Mouse (Mus musculus): ENCODE results near the gene 1700011M02Rik.
"Not testable (repeated sequence)": the region's sequence is repeated elsewhere in the genome, so short reads cannot be mapped to it uniquely, and the experiment has no call there.

The 1700011M02Rik gene

DNA sequence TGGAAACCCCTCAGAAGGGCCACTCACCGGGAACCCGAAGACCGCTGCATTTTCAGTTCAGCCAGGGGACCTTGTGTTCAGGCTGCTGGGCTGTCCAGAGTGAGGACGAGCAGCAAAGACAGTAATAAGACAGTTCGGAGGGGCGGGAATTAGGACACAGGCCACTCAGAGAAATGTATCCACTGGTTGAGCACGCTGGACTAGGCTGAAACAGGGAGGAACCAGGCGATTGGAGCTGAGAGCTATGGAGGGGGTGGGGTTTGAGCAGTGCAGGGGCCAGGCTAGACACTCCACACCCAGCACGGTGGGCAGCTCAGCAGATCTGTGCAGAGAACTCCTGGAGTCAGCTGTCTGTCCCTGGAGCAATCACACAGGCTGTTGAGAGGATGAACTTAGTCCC, at the start of gene 1700011M02Rik, which contains the start of gene Dmrtc1a:
Gene 1700011M02Rik (plus strand): TSS at position 319 of the 400 bp plus-strand sequence.
Gene Dmrtc1a (minus strand): TSS at position 101 of the 400 bp plus-strand sequence.
- not testable (repeated sequence) for DNase-seq (ENCODE audit: low spot score)

DNA sequence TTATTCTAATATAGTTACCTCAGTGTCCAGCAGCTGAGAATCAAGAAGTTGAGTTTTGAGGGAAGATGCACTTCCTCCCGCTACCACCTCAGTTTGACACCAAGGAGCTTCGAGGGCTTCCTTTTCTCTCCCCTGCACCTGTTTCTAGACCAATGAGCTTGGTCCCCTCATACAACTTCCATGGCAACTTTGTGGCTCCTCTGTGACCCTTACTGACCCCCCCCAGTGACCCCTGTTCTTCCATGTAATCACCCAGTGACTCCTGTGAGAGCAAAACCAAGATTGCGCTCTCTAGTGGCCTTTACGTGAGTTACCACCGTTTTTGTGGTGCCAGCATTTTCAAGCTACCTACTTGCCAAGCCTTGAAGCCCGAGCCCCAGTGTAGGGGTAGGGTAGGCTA, 40.8 kb upstream of the 1700011M02Rik start, which contains the start of gene 1700031F05Rik:
Gene 1700031F05Rik (minus strand): TSS at position 101 of the 400 bp plus-strand sequence.
- DNase-seq (ENCODE audit: low spot score) = no peak

DNA sequence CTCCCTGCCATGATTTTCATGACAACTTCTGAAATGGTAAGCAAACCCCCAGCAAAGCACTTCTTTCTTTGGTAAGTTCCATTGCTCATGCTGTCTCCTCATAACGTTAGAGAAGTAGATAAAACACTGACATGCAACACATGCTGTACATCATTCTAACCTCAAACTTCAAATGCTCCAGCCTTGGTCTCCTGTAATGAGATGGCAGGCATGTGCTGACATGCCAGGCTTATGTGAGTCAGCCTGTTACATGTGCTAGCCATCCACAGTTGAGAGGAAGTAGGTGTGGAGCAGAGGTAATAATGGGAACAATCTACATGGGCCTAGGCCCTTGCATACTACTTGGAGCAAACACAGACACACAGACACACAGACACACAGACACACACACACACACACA, 6.1 kb downstream of the 1700011M02Rik start:
- not testable (repeated sequence) for DNase-seq (ENCODE audit: low spot score)

DNA sequence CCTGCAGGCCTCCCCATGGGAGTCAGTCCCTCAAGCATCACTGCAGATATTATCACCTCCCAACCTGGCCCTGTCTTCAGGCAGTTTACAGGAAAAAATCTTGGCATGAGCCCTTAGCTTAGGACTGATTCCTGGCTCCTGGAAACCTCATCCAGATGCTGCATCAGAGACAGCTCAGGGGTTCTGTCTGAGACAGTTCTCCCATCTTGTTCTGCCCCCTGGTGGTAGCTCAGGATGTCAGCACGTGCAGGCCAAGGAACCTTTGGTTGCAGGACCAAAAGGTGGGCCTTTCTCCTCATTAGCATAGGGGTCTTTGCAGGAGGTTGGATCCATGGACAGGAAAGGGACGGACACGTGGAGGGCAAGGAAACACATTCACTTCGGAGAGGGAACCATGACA, 18.0 kb downstream of the 1700011M02Rik start:
- not testable (repeated sequence) for DNase-seq (ENCODE audit: low spot score)

DNA sequence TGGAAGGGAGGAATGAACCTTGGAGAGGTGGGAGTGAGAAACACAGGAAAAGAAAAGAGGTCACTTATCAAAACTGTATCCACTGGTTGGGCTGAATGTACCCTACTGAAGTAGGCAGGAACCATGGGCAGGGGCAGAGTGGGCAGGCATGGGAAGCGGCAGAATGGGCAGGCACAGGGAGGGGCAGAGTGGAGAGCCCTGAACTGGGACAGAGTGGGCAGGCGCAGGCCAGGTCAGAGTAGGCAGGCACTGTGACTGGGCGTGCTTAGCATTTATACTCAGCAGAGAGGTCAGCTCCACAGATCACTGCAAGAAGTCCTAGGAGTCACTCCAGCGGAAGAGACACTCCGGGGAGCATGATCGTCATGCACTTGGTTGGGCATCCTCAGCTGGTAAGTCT, 19.4 kb downstream of the 1700011M02Rik start, which contains the start of gene 1700018G05Rik:
Gene 1700018G05Rik (plus strand): TSS at position 301 of the 400 bp plus-strand sequence.
- not testable (repeated sequence) for DNase-seq (ENCODE audit: low spot score)

DNA sequence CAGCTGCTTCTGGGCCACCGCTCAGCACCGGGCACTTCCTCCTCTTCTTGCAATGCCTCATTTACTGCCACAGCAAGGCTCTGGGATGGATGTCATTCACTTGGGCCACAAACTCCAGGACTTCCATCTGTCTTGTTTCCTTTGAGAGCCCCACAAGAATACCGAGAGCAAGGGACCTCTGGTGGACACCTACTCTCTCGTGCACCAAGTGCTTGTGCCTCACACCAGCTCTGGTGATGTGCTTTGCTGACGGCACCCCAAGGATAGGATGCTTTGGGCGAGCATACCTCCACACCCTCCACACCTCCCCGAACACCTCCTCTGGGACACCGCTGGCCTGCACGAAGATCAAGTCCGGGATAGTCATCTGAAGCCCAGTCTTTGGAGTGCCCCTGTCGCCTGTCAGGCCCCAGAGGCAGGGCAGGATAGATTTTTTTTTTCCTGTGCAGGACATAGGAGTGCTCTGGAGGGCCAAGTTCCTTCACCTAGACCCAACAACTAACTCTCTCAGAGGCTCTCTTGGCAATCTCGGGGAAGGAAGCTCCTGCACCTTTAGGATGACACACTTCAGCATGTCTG, 24.4 kb downstream of the 1700011M02Rik start:
- no peak for DNase-seq (ENCODE audit: low spot score)

DNA sequence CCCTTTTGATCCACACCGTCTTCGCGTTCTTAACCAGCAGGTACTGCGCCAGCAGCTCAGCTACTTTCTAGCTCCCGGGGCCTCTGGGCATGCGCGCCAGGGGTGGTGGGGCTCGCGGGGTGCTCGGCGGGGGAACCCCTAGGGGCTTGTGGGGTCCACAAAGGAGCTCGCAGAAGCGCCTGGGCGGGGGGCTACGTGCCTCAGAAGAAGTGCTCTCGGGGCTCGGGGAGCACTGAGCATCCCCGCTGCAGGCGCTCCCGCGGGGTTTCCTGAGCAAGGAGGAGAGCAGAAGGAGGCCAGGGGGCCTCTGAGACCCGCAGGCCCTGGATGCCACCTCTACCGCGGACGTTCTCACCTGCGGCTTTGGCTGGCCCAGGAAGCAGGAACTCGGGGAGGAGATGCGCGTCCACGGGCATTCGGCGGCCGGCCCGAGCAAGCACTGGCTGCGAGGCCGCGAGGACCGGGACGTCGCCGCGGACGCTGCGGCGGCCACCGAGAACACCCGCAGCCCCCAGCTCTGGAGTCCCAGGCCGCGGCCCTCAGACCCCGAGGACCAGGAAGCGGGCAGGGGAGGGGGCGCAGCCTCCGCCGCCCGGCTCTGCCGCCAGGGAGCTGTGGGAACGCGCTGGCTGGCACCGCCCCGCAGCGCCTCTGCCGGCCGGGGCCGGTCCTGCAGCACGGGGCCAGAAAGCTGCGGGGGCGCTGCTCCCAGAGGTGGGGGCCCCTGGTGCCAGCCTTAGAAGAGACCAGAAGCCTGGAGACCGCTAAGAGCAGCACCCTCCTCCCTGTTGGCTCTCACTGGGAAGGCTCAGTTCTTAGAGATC, 25.1 kb downstream of the 1700011M02Rik start:
- DNase-seq (ENCODE audit: low spot score) = no peak

DNA sequence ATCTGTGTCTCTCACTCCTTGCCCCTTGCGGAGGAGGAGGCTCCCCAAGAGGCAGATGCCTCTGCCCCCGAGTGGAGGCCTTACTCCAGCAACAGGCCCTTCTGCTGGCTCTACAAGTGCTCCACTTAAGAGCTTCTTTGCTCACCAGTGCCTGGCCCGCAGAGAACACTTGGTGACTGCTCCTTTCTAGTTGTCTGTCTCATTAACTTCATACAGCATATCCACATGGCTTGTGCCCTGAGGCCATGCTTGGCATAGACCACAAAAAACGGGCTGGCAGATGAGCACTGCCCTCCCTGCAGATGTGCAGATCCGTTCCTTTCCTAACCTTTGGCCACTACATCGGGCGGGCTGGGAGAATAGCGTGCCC, 25.7 kb downstream of the 1700011M02Rik start:
- no peak for DNase-seq (ENCODE audit: low spot score)

DNA sequence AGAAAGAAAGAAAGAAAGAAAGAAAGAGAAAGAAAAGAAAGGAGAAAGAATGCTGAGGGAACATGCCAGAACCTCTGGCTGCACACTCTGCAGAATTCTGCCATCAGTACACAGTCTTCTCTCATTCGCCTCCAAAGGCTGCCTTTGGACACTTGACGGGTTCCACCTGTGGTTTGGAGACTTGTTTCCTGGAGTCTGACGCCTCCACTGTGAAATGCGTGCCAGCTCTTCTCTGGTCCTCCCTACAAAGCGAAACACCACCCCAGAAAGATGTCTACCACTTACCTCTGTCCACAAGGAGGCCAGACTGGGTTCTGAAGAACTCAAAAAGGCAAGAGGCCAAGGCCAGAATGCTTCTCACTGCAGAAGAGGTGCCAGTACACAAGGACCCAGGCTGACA, 28.0 kb downstream of the 1700011M02Rik start:
- DNase-seq (ENCODE audit: low spot score) = no peak

DNA sequence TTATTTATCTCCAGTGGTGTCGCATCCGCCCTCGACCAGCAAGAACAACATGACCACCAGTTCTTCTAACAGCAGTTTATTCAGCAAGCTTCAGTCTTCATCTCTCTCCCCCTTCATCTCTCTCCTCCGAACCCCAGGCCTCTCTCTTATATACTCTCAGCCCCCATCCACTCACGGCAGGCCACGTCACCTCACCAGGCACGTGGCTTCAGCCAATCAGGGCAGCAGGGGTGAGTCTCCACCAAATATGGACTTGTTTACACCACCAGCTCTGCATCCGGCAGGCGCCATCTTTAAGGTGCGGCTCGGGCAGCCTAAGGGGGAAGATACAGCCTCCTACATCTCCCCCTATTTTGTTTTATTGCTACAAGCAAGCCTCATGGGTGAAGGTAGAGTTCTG, 41.4 kb downstream of the 1700011M02Rik start:
- DNase-seq (ENCODE audit: low spot score) = not testable (repeated sequence)

DNA sequence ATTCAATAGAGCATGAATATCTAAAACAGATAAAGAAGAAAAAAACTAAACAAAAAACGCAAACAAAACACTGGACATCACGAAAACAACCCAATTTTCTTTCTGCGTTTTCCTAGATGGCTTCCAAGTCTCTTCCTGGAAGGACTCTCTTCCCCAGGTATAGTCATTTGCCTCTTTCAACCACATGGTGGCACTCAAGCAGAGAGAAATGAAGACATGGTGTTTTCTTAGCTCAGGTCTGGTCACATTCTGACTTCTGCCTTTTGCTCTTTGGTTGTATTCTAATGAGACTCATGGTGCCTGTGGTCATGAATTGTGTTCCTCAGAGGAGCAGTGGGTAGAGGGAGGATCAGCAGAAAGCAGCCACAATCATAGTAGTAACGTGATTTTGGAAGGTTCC, 50.2 kb downstream of the 1700011M02Rik start:
- no peak for DNase-seq (ENCODE audit: low spot score)
